Mouse (Mus musculus): ENCODE data around the gene Ubl5. TPM values are rescaled to one million over a fixed set of nuclear protein-coding genes. Genes with fewer than 3 reads are reported as not detected.

Gene Ubl5
- 323 and 368 TPM in 2 replicates for total RNA-seq (2023)

GRCm38 (mm10) chr9:20642101-20642895, at the start of gene Ubl5:
Ubl5 (plus strand) TSS chr9:20642878.

GRCm38 (mm10) chr9:20644360-20645081, 1.8 kb downstream of the Ubl5 start, which contains the start of gene Fbxl12:
Fbxl12 (minus strand) TSS chr9:20644767.

GRCm38 (mm10) chr9:20651602-20652259, 9.1 kb downstream of the Ubl5 start, which contains the start of gene Pin1:
Pin1 (plus strand) TSS chr9:20652095.

Other genes starting within 250 kb of the Ubl5 start
- gene Zfp26, start 182.7 kb upstream of the Ubl5 start, total RNA-seq (2023): 13.7 and 18.8 TPM in 2 replicates
- 11.5 and 12.5 TPM in 2 replicates for gene Zfp426, start 150.1 kb upstream of the Ubl5 start, total RNA-seq (2023)
- 8.1 and 8.7 TPM in 2 replicates for gene Zfp266, start 121.5 kb upstream of the Ubl5 start, total RNA-seq (2023)
- 1.7 and 2.0 TPM in 2 replicates for gene Zfp846, start 61.6 kb upstream of the Ubl5 start, total RNA-seq (2023)
- gene Fbxl12, start 1.9 kb downstream of the Ubl5 start, total RNA-seq (2023): 43.4 and 49.5 TPM in 2 replicates
- gene Pin1, start 9.2 kb downstream of the Ubl5 start, total RNA-seq (2023): 11.0 and 11.6 TPM in 2 replicates
- gene Olfm2, start 103.5 kb downstream of the Ubl5 start, total RNA-seq (2023): not detected in 2 replicates
- 0.84 and 1.1 TPM in 2 replicates for gene Col5a3, start 172.2 kb downstream of the Ubl5 start, total RNA-seq (2023)
- gene Rdh8, start 175.6 kb downstream of the Ubl5 start, total RNA-seq (2023): not detected in 2 replicates
- 2.2 and 3.8 TPM in 2 replicates for gene A230050P20Rik, start 225.8 kb downstream of the Ubl5 start, total RNA-seq (2023)
- 0.38 and 0.50 TPM in 2 replicates for gene Angptl6, start 236.8 kb downstream of the Ubl5 start, total RNA-seq (2023)
- 23.1 and 26.1 TPM in 2 replicates for gene Ppan, start 245.3 kb downstream of the Ubl5 start, total RNA-seq (2023)

Data from neutrophil, adult 65 days (primary cell).